Mouse (Mus musculus) frontal cortex, postnatal 36 days (tissue): ENCODE measurements at regions not wholly inside any gene's neighbourhood (a gene's known extent, or its start where the extent isn't known, plus 50 kb on each side); places are given as distances from the start of the nearest gene placed in this dataset.
A peak's percentile ranks its signal among the peaks of the same experiment; 100 is the strongest.

Source experiments
- DNase-seq, 2 experiments: peaks; one replicate each; pipeline ENCODE4 v3.0.0; 2022; ENCODE audit warnings: low spot score in 2 of 2

DNA sequence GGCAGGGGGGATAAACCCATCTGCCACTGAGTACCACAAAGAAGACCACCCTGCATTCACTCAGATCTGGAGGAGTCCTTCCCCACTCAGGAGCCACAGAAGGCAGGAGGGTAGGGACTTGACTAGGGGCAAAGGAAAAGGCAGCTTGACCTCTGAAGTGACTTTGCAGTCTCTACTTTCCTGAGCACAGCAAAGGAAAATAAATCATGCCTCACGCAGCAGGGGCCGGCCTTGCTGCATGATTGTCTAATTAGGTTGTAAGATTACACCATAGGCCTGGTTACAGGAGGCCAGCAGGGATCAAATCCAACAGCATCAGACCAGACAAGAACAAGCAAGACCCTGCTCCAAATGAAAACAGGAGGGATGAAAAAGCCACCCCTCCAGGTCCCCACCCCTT is 180.0 kb downstream of the Gm12728 start:
- no peak for DNase-seq

DNA sequence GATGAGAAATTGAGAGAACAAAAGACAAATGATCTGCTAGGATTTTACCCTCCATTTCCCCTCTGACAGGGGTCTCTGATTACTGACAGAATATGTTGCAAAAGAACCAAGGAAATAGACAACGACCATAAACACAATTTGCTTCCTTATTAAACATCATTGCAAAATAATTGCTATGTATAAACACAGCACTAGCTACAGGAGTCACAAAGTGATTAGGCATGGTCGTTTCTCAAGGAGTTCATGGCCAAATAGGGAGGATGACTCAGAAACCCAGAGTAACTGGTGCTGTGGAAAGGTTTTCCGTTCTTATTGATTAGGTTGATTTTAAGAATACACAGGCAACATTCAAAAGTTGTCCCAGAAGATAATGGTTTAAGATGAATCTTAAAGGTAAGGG is 180.4 kb downstream of the Gm12728 start:
- no peak for DNase-seq

DNA sequence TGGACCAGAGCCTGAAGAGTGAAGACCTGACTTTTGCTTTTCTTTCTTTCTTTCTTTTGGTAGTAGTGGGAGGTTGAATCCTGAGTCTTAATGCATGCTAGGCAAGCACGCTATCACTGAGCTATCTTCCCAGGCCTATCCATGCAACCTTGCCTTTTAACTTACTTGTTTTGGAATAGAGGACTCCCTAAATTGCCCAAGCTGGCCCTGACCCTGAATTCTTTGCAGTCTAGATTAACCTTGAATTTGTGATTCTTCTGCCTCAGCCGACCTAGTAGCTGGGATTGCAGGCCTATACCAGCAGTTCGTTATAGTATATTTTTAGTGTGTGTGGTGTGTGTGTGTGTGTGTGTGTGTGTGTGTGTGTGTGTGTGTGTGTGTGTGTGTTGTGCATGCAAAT is 183.1 kb downstream of the Gm12728 start:
- DNase-seq: no peak

DNA sequence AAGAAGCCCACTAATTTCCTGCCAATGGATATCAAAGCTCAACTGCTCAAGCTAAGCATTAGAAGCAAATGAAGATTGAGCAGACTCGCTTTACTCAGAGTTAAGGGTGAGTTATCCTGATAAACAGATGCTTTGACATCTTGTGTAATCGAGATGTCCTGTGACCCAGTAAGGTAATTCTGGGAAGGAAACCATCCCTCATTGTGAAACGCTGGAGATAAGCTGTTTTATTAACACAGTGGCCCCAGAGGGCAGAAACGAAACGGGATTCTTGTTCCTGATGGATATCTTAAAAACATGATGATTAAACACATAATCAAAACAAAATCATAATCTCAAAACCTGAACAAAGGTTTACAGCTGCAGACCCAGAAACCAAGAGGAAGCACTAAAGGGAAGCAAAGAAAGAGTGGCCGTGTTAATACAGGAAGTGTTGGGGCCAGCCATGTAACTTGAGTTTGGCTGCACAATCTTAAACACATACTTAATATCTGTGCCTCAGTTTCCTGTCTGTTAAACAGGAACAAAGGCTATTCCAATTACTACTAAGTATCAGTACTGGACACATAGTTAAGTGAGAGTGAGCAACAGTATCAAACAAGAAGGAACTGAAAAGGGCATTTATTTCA is 184.2 kb downstream of the Gm12728 start:
- DNase-seq: no peak

DNA sequence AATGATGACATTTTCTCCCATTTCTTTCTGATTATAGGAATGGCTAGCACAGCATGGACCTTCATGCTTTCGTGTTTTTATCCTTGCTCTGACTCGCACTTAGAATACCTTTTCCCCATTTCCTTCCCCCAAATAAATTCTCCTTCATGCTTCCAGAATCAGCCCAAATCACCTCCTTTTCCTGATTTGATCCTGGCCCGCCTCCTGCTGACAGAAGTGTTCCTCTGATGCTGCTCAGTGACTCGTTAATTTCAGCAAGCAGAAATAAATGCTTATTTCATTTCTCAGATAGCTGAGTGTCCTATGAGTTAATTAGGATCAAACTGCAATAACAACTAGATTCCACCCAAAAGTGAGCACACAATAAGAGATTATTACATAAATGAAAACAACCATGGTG is 185.3 kb downstream of the Gm12728 start:
- DNase-seq: no peak

DNA sequence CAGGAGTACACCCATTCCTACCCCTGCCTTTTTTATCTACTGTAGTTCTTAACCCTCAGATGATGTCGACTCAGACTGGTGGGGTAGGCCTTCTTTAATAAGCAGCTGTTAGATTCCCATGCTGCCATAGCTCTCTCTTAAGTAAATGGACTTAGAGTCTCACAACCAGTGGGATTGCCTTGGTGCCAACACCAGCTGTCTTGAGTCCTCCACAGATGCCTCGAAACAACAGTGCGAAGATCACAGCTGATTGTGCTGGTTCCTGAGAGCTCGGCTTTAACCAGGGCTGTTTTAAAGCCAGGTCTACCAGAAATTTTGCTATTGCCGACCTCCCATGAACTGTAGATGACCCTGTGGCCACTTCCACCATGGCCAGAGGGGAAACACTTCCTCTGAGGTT is 189.4 kb downstream of the Gm12728 start:
- no peak for DNase-seq

DNA sequence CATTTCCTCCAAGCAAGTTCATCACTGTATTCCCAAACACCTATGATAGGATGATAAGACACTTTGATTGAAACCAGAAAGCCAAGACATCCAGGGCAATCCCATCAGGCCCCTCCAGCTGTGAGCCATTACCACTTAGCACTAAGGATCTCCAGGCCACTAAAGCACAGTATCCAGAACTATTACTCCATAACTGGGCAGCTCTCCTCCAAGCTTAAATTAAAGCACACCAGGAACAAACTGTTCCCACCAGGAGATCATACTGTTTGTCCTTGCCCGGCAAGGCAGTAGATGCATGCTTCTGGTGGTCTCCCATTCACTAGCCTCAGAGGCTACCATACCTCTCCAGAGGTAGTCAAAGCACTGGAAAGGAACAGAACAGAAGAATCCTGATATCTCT is 193.3 kb downstream of the Gm12728 start:
- no peak for DNase-seq

DNA sequence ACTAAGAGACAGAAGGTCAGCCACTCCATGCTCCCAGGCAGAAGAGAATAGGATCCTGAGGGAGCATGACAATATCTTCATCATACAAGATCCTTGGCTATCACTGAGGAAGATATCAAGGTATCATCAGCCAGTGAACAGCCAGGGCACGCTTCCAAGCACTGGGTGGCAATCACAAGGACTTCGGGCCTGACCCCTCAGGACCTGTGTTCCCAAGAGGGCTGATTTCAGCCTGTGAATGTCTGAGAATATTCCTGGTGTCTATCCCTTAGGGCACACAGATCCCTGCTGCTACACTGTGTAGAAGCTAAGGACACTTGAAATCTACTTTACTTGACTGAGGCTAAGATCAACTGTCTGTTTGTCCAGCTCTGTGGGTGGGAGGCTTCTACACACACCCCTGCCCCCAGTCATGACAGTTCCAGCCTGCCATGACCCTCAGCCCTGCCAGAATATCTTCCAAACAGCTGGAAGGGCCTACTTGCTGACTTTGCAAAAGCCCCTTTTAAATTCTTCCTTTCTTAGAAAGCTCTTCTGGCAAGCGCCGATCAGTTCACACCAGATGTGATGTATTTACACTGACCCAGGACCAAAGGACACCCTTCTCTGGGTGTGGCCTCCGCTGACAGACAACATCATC is 198.4 kb downstream of the Gm12728 start:
- no peak for DNase-seq

DNA sequence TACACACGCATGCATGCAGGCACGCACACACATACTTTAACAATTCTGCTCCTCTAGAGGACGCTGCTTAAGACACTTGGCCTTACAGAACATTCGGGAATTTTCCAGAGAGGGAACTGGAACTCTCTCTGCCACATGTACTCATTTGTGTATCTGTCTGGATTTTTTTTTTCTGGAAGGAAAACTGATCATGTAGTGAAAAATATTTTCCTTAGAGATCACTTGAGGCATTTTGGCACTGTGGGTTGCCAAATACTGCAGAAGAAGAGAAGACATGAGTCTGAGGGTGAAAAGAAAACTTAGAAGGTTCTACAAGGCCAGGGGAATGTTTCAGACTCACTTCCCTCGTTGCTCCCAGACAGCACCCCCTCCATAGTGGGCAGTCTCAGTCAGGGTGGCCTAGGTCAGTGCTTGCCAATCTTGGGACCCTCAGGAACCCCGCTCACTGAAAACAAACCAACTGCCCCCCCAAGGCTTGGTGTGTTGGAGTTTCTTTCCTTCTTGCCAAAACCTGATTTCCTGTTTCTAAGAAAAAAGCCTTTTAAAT is 203.0 kb downstream of the Gm12728 start:
- DNase-seq: no peak

DNA sequence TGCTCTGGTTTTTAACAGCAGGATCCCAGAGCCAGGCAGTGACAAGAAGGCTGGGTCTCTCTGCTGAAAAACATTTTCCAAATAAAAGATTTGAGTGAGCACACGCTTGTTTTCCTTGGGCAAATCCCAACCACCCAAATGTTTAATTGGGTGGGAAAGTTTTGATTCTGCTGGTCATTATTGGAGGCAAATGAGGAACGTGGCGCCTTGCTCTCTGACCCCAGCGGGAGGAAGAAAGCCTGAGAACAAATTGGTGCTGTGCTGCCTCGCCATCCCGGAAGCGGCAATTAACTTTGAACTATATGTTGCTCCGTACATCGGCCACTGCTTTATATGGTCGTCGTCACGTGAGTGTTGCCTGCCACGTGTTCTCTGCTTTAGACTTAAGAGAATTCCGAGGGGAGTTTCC is 204.7 kb downstream of the Gm12728 start:
- DNase-seq: no peak

DNA sequence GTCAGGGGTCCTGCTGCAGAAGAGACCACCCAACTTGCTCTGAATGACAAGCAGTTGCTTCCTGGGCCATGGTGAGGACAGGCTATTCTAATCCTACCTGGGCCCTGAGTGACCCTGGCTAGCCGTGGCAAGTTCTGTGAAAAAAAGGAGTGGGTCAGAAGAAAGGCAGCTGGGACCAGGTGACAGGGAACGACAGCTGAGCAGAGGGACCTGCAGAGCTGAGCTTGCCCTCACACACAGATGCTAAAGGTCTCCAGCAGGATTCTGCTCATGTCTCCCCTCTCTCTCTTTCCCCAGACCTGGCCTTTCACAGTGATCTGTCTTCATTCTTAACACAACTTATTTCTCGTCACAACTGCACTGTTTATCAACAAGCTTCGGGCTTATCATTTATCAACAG is 206.4 kb downstream of the Gm12728 start:
- DNase-seq: no peak

DNA sequence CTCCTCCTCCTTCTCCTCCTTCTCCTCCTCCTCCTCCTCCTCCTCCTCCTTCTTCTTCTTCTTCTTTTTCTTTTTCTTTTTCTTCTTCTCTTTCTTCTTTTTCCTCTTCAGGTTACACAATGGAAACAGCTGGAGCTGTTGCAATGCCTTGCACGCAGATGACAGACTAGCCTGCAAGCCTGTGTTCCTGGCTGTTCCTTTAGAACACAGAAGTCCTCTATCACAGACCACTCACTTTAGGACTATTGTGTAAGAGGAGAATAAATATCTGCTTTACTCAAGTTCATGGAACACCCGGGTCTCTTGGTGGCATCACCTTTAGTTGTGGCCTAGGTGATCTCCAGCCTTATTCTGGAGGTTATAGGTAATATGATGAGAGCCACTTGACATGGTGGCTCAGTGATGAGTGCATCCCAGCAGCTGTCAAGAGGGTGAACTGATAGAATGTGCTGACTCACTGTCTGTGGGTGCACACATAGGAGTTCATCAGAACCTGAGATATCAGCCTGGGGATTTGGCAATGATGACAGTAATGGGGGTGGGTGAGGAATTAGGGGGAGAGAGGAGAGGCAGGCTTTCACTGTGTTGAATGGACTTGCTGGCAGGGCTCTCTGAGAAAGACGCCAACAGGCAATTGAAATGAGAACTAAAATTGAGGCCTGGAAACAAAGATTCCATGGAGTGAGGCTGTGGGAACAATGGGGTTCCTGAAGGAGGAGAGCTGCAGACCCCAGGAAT is 207.4 kb downstream of the Gm12728 start:
- DNase-seq: peak in 1 of 2 experiments; percentile 28

DNA sequence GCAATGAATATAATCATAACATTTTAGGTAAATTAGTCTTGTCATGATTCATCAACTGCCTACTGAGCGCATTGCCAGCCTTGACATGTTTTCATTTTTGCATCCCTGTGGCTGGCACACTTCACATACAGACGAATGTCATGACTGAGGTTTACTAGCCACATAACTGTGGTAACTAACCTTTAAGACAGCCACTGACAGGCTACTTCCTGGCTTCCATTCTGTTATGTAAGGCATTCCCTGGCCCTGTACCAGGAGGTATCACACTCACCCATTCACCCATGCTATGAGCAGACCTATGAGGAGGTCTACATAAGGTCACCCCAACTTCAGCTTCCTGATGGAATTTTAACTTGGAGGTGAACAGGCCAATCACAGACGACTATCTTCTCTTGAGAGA is 212.8 kb downstream of the Gm12728 start:
- no peak for DNase-seq

DNA sequence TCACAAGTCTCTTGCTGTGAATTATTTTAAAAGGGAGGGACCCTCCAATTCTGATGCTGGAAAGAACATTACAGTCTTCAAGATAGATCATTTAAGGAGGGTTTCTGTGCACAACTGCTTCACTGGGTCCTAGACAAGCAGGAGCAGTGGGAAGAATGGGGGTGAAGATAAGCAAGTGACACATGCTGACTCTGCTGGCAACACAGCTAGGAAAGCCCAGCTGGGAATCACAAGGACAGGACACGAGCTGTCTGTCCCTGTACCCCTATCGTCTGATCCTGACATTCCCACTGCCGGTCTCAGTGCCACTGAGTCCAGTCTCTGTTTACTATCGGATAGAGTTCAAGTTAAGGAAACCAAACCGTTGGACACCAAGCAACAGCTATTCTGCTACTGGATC is 216.3 kb downstream of the Gm12728 start:
- no peak for DNase-seq

DNA sequence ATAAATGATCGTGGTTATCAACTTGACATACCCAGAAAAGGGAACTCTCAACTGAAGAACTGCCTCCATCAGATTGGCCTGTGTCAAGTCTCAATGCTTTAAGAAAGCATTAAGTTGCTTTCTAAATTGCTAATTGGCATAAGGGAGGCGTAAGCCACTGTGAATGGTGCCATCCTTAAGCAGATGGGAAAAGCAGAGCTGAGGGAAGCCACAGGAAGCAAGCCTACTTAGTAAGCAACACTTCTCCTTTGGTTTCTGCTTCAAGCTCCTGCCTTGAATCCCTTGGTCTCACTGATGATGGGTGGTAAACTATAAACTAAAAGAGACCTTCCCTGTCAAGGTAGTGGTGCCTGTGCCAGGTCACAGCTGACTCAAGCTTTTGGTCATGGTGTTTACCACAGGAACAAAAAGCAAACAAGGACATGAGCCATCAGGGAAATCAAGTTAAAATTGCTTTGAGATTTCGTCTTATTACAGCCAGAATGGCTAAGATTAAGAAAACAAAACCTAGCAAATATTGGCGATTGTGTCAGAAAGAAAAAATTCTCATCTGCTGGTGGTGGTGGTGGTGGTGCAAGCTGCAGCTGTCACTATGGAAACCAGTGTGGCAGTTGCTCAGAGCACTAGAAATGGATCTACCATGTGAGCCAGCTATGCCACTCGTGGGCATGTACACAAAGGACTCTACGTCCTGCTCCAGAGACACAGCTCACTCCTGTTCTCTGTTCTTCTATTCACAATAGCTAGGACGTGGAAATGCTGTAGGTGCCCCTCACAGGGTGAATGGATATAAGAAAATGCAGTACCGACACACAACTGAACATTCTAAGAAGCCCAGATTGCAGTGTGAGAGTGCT is 217.9 kb downstream of the Gm12728 start:
- DNase-seq: peak in 1 of 2 experiments; percentile 18

DNA sequence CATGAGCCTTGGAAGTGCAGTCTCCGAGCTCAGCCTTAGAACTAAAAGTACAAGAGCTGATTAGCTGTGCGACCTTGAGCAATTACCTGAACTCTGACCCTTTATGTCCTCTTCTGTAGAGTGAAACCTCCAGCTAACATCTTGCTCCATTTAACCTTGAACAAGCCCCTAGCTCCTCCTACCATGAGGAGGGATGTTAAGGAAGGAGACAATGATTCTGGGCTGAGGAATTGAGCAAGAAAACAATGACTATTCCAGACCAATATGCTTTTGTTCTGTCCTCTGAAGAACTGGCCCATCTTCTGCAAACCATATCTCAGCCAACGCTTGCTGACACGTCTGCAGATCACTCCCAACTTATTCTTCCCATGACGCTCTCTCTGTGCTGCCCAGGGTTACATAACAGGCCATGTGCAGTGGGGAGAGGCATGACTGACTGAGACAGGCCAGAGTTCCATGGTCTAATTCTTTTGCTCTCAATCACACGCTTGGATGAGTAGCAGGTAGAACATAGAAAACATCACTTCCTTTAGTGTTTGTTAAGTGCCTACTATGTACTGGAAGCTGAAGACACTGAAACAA is 227.5 kb downstream of the Gm12728 start:
- no peak for DNase-seq

DNA sequence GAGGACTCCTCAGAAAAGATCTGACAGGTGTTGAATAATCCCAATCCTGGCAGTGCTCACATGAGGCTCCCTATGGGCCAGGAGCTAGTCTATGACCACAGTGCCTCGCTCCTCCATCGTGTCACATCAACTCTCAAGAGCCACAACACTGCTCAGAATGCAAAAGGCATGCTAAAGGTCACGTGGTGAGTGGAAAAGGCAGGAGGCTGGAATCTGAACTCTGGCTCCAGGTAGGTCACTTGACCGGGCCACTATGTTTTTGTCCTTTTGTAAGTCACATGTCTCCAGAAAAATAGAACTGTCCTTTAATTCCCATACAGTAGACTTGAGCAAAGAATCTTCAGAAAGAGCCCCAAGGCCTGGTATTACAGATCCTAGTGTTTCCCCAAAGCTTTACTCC is 229.3 kb downstream of the Gm12728 start:
- DNase-seq: no peak

DNA sequence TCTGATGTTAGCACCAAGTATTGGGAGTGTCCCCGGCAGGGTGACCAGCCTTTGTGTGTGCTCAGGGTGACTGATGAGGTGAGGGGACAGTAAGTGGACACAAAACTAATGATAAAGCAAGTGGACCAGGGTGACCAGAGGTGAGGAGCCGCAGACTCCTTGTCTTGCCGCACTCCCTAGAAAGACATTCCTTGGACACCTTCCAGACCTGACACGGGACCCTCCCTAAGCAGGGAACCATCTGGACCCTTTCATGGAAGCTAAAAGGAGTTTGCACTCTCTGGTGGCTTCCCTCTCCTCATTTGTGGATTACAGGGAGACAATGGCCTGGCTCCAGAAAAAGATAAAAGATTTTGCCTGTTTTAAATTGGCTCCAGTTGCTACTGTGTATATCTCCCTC is 230.7 kb downstream of the Gm12728 start:
- no peak for DNase-seq

DNA sequence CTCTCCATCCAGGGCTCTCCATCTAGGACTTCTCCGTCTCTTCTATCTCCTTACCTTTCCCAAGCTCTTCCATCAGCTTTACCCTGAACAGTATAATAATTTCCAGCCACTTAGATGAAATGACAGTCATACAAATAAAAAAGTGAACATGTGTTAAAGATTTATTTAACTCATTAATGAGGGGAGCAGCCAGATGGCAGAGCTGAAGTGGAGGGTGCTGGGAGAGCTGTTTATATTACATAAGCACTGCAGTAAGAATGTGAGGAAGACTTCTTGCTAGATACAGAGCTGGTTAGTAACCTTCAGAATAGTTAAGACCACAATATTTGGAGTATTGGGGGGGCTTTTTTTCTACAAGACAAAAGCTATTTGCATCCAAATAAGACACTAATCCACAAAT is 234.9 kb downstream of the Gm12728 start:
- no peak for DNase-seq

DNA sequence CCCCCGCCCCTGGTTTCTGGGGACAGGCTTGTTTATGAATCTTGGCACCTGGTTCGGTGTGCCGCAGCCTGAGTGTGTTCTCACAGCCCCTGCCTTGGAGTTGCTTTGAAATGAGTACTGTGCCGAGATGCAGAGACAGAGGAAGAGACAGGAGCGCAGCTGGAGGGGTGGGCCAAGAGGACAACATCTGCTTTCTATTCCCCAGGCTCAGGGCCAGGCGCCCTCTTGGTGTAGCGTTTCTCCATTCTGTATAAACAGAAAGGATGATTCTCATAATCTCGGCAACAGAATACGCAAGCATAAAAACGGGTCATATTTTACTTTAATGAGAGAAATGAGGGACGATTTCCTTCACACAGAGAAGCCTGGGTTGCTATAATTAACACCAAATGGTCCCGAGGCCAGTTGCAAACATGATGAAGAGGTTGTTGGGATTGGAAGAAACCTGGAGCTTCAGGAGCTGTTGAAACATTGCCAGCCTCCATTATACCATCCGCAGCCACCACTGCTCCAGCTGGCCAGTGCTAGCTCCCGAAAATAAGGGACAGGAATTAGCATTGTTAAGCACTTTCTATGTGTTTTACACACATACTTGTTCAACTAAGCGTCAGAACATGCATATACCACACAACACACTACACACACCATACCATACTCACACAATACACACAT is 236.4 kb downstream of the Gm12728 start:
- DNase-seq: peak in 1 of 2 experiments; percentile 3

DNA sequence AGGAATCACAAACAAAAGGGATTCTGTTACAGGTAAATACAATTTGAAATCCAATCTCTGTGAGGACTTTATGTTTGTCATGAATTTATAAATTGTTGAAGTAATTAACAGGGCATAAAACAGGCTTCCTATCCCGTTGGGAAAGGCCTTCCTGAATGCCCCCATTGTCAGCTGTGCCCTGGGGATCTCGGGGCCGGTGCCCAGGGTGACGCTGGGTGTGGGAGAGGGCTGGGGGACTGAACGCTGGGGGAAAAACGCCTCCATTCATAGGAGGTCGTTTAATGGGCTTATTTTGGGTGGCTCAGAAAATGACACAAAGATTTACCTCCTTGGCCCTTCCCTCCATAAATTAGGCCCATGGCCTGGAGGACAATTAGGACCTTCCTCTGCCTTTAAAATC is 250.7 kb downstream of the Gm12728 start:
- no peak for DNase-seq
